Mouse (Mus musculus): ENCODE measurements around the gene Mrpl17.
"Not testable (repeated sequence)": the region's sequence is repeated elsewhere in the genome, so short reads cannot be mapped to it uniquely, and the experiment has no call there.

Mrpl17 gene

DNA sequence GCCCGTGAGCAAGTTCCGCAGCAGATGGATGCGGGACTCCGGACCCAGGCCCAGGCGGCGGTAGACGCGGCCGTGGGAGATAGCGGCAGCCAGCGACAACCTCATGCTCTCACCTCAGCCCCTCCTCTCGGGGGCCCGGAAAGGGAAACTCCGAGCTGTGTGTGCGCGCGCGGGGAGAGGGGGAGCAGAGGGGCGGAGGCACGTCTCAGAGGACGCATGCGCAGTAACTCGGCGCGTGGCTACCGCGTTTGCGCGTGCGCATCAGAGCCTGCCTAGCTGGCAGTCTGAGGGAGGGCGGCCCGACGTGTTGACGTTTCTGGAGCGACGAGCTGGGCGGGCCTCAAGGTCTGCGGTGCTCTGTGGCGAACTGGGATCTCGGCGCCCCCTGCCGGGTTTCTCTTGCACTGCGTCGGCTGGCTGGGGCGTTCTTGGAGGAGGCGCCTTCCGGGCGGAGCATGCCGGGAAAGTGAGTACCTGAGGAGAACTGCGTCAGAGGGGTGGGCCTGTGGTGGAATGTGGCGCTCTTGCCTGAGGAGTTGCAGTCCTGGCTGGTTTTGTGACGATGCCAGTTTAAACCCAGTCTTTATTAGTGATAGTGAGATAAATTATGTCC, at the start of gene Mrpl17:
Gene Mrpl17, minus strand, starts transcription at position 223 of the 613 bp plus-strand sequence.
- peak; percentile 100 for DNase-seq

GRCm38 (mm10) chr7:105855718-105856560, 45.0 kb upstream of the Mrpl17 start:
- DNase-seq: not testable (repeated sequence)

- no peak for DNase-seq
These were observed 13.4 kb upstream of the Mrpl17 start for GRCm38 (mm10) chr7:105824281-105824680.

- DNase-seq: no peak
These were observed 7.6 kb upstream of the Mrpl17 start for GRCm38 (mm10) chr7:105818483-105818882.

GRCm38 (mm10) chr7:105816736-105817135, 5.8 kb upstream of the Mrpl17 start:
- no peak for DNase-seq

- no peak for DNase-seq
These were observed 2.4 kb upstream of the Mrpl17 start for GRCm38 (mm10) chr7:105813326-105813725.

- no peak for DNase-seq
These were observed 1.7 kb upstream of the Mrpl17 start for GRCm38 (mm10) chr7:105812566-105812965.

- peak in 1 of 2 experiments; percentile 21 for DNase-seq
These were observed 617 bp upstream of the Mrpl17 start for GRCm38 (mm10) chr7:105811516-105811915.

DNA sequence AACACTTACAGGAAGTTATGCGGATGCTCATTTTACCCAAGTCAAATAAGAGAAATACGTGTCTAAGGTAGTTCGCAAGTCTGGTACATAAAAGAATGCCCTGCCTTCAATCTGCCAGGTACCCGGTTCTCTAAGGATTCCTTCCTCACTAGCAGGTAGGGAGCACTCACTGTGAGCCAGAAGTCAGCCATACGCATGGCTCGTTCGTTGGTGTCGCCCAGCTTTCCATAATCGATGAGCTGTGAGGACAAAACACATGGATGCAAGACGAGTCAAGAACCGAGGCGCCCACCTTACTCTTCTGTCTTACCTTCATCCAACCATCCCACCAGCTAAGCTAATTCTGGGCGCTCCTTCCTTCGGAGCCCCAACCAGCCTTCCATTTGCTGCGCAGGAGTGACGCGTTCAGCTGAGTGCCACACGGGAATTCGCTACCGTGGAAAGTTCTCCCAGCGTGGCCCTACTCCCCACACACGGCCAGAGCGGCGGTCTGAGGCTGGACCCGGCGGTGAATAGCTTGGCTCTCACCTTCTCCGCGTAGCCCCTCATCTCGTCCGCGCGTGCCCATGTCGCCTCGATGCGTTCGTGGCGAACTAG, 521 bp downstream of the Mrpl17 start:
- no peak for DNase-seq

- peak; percentile 1 to 6 for DNase-seq
These were observed 1.1 kb downstream of the Mrpl17 start for GRCm38 (mm10) chr7:105809836-105810235.

DNA sequence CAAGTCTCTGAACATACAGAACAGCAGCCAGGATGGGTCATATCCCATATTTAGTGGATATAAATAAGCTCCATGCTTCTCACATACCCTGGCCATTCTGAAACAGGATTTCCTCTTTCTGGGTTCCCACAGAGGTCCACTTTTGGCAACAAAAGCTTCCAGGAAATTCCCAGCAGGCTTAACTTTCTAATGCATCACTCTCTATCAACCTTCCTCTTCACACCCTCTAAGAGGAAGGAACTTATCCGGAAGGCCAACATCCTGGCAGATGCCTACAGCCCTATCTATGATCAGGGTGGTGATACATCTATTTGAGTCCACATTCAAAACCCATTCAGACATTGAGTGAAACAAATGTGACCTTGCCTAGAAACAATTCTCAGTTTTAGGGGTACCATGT, 2.5 kb downstream of the Mrpl17 start:
- DNase-seq: no peak

DNA sequence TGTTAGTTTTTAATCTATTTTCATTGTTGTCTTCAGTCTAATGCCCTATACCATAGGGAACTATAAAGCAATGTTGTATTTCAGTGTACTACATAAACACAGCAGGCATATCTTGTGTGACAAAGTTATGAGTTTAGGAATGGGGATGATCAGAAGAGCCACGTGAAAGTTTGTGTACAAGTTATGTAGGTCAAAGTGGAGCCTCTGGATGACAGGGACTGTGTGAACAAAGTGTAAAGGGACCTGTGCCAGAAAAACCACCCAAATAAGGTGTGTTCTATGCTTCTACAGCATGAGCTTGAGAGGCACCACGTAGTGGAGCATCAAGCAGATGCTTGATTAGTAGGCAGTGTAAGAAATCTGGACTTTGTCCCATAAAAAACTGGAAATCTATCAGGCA, 4.2 kb downstream of the Mrpl17 start:
- no peak for DNase-seq

- DNase-seq: no peak
These were observed 4.8 kb downstream of the Mrpl17 start for GRCm38 (mm10) chr7:105806125-105806524.

- DNase-seq: no peak
These were observed 7.5 kb downstream of the Mrpl17 start for GRCm38 (mm10) chr7:105803428-105803827.

DNA sequence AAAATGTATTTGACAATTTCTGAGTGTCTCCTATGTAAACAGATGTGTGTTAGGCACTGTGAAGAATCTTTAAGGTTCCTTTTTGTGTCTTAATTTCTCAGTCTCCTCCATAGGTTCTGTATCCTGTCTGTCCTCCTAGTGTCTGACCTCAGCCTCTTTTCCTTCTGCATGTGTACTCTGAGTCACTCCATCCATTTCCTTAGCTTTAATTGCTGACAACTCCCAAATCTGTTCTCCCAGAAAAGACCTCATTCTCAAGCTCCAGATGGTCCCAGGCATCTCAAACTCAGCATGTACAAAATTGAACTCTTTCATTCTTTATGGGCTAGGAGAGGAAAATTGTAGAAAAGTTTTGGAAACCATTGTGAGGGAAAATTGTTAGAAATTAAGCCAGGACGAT, 8.1 kb downstream of the Mrpl17 start:
- DNase-seq: no peak

- no peak for DNase-seq
These were observed 8.6 kb downstream of the Mrpl17 start for GRCm38 (mm10) chr7:105802312-105802711.

DNA sequence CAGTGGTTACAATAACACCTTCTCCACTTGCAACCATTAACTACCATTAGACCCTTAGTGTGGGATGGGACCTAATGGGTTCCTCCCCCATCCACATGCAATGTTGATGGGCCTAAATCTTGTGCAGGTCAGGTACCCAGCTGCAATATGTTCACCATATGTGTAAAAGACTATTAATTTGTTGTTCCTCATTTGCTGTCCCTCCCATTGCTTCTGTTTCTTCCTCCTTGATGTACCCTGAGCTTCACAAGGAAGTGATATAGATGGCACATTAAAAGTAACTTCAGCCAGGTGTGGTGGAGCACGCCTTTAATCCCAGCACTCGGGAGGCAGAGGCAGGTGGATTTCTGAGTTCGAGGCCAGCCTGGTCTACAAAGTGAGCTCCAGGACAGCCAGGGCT, 13.9 kb downstream of the Mrpl17 start:
- DNase-seq: no peak

DNA sequence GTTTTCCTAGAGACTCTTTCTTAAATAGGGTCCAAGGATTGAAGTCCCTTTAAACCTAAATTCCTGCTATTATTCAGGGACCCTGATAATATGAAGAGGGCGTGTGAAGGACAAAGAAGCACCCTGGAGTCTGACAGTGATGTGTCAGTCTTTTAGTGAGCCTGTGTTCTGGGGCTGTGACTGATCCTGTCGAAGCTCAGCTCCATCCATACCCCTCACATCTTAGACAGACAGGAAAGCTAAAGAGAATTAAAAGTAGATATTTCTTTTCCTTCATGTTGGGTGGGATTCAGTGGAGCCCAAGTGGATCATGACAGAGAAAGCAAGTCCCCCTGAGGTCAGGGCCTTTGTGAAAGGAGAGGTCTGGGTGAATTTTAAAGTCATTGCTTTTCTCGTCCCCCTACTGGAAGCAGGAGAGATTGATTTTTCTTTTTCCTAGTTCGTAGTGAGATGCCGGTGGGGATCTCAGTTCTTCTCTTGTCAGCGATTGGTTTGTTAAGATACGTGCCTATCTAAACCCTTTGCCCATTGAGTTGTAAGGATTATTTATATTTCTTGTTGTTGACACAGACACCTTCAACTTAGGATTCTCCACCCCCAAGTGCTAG, 15.0 kb downstream of the Mrpl17 start:
- no peak for DNase-seq

DNA sequence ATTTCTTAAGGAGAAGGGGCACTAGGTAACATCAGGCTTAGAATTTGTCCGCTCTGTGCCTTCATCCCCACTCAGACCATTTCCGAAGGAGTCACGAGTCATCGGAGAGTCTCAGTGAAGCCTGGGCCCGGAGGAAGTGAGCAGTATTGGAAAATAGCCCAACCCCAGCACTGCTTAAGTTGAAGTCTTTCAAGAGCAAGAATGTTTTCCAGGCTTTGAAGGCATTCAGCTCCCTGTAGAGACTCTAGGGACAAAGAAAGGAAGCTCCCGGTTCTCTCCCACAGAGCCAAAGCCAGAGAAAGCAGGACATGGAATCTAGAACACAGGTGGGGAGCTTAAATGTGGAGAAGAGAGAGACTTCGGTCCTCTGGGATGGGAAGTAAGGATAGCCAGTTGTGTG, 17.2 kb downstream of the Mrpl17 start:
- DNase-seq: no peak

DNA sequence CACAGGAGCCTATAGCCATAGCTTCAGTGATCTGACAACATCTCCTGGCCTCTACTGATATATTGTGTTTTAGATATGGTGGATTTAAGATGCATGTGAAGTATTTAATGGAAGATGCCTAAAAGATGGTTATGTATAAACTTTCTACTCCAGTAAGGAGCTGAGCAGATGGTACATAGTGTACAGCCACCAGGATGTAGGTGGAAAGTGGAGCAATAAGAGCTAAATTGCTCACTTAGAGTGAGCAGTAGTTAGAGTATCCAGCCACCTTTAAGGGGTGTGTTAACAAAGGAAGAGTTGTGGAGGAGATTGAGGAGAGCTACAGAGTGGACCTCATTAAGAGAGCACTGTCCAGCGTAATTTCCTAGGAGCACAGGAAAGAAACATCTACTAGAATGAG, 19.8 kb downstream of the Mrpl17 start:
- DNase-seq: no peak

GRCm38 (mm10) chr7:105787285-105788140, 23.4 kb downstream of the Mrpl17 start, which contains the start of gene Dchs1:
Gene Dchs1 (minus strand): TSS chr7:105787654.
- peak in 1 of 2 experiments; percentile 26 for DNase-seq

Data from thymus, postnatal 36 days (tissue).